ENCODE assay signal across 10 mouse cellular contexts in the genomic region with DNA sequence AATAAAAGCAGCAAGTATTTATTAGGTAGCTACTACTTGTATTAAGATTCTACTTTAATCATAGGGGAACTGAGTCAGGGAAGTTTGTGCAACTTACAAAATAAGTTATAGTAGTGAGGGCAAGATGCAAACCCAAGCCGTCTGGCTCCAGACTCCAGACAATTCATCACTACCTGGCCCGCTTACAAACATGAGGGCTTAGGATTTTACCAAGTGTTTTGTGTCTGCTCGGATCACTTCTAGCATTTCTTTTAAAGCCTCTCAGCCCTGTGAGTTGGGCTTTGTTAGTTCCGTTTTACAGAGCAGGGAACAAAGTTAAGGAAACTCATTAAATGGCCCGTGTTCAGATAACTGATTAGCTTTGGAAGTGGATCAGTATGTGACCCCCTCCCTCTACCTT. TPM values are rescaled to one million over a fixed set of nuclear protein-coding genes. Genes with fewer than 3 reads are reported as not detected.
DNase-seq lines count a peak whose midpoint lies in the region; ATAC-seq and TF ChIP-seq lines count a peak whose summit lies in the region.
"Had no signal": no experiment of that assay in that cellular context is flagged by ENCODE, and none has a peak within 500 bp of the region (broad histone marks: within the 10 kb centered on the region; RNA-seq: fewer than 3 reads in every experiment).

No protein-coding gene starts in this region.

- no peak for TF ChIP-seq CTCF in C2C12 (IDR thresholded peaks at IDR 0.05; ENCODE audit: control insufficient read depth, insufficient read depth, insufficient read length)

- H3K4me3 ChIP-seq in heart, embryonic 13.5 days = peak overlapping the region; percentile 80
- H3K4me3 ChIP-seq in C2C12 (ENCODE audit: insufficient read depth, poor library complexity, severe bottlenecking) = peak overlapping the region; percentile 18
- peak overlapping the region; percentile 67; the same call in 1 of the 2 replicates for H3K4me3 ChIP-seq in forebrain, embryonic 12.5 days (replicated peaks)
- peak overlapping the region; percentile 91 for H3K4me3 ChIP-seq in limb, embryonic 13.5 days

- peak overlapping the region; percentile 94 for H3K27ac ChIP-seq in heart, embryonic 13.5 days (replicated peaks)
- no peak overlapping the region for H3K27ac ChIP-seq in forebrain, embryonic 12.5 days
- H3K27ac ChIP-seq in limb, embryonic 13.5 days = peak overlapping the region; percentile 98; the same call in 1 of the 2 replicates

- H3K4me2 ChIP-seq in heart, embryonic 13.5 days = peak overlapping the region; percentile 72
- peak overlapping the region; percentile 83 for H3K4me2 ChIP-seq in forebrain, embryonic 12.5 days
- H3K4me2 ChIP-seq in limb, embryonic 13.5 days (replicated peaks) = peak overlapping the region; percentile 77

- no peaks in the 10 kb centered on the region for H3K9me3 ChIP-seq in heart, embryonic 13.5 days
- no peaks in the 10 kb centered on the region for H3K9me3 ChIP-seq in forebrain, embryonic 12.5 days
- H3K9me3 ChIP-seq in limb, embryonic 13.5 days = no peaks in the 10 kb centered on the region

- no peaks in the 10 kb centered on the region for H3K27me3 ChIP-seq in heart, embryonic 13.5 days (replicated peaks)
- no peaks in the 10 kb centered on the region for H3K27me3 ChIP-seq in C2C12 (ENCODE audit: control insufficient read depth, insufficient read depth, insufficient read length)
- no peaks in the 10 kb centered on the region for H3K27me3 ChIP-seq in forebrain, embryonic 12.5 days
- no peaks in the 10 kb centered on the region for H3K27me3 ChIP-seq in limb, embryonic 13.5 days

- whole genome bisulfite sequencing in heart, embryonic 13.5 days = 44% methylated on average over 5 of the region's 5 CpGs
- 15% methylated on average over 5 of the region's 5 CpGs for WGBS in forebrain, embryonic 12.5 days
- 15% methylated on average over 5 of the region's 5 CpGs for WGBS in limb, embryonic 13.5 days

- H3K9ac ChIP-seq in heart, embryonic 13.5 days = peak overlapping the region; percentile 98
- no peak overlapping the region for H3K9ac ChIP-seq in forebrain, embryonic 12.5 days
- peak overlapping the region; percentile 65 for H3K9ac ChIP-seq in limb, embryonic 13.5 days

- peaks cover 68% of the 10 kb centered on the region for H3K79me2 ChIP-seq in C2C12 (ENCODE audit: control insufficient read depth, insufficient read depth)

- ATAC-seq in heart, embryonic 13.5 days (ENCODE audit: extremely low read depth, insufficient number of reproducible peaks, low FRiP score, low TSS enrichment) = no peak
- no peak for ATAC-seq in forebrain, embryonic 12.5 days (ENCODE audit: low FRiP score)
- ATAC-seq in limb, embryonic 13.5 days (ENCODE audit: low FRiP score, low read depth) = 0 out of 2 replicates have a peak, but pooled peaks have one; percentile 14
- ATAC-seq: CD4-positive, CD25-positive, alpha-beta regulatory T cell, adult 4 months had no signal

- no peak for DNase-seq in heart, adult 9 months (ENCODE audit: low spot score in 2 of 2)
- no peak for DNase-seq in adrenal gland, postnatal 10 days
- DNase-seq in layer of hippocampus, adult 11-12 months (ENCODE audit: low spot score) = no peak
- DNase-seq in spleen, postnatal 36 days (ENCODE audit: low spot score in 2 of 2) = no peak

- H3K36me3 ChIP-seq in heart, embryonic 13.5 days = peaks cover 41% of the 10 kb centered on the region
- peaks cover 45% of the 10 kb centered on the region for H3K36me3 ChIP-seq in C2C12 (ENCODE audit: control insufficient read depth, insufficient read depth)
- peaks cover 9% of the 10 kb centered on the region; the same call in 1 of the 2 replicates for H3K36me3 ChIP-seq in forebrain, embryonic 12.5 days (replicated peaks)
- H3K36me3 ChIP-seq in limb, embryonic 13.5 days = peaks cover 29% of the 10 kb centered on the region

- peaks cover 52% of the 10 kb centered on the region for H3K79me3 ChIP-seq in C2C12 (ENCODE audit: low read depth)

- H3K4me1 ChIP-seq in heart, embryonic 13.5 days = peaks cover 51% of the 10 kb centered on the region
- H3K4me1 ChIP-seq in forebrain, embryonic 12.5 days = peaks cover 30% of the 10 kb centered on the region
- H3K4me1 ChIP-seq in limb, embryonic 13.5 days = peaks cover 36% of the 10 kb centered on the region

- H3ac ChIP-seq in C2C12 (ENCODE audit: control insufficient read depth, insufficient read length, low read depth) = no peak overlapping the region

TF ChIP-seq in C2C12, 6 proteins besides CTCF, POLR2A, EP300 and RAD21:
- TF ChIP-seq FOSL1 (IDR thresholded peaks at IDR 0.05; ENCODE audit: insufficient read depth, low read length, poor library complexity, severe bottlenecking) = no peak
- no peak for TF ChIP-seq MYOD1 (IDR thresholded peaks at IDR 0.05; ENCODE audit: control insufficient read depth, insufficient read length, low read depth)
- TF ChIP-seq USF1 (IDR thresholded peaks at IDR 0.05; ENCODE audit: low read depth) = no peak
- TF ChIP-seq MYOG (IDR thresholded peaks at IDR 0.05; ENCODE audit: control insufficient read depth, extremely low read depth, insufficient read length) = no peak

RNA-seq across cellular contexts. Expression of gene Fstl1, which starts 1.9 kb away (rescaled TPM):
- 429 and 466 TPM in 2 replicates for polyA plus RNA-seq in heart, embryonic 13.5 days (2015; fragmentation: Nextera tagmentation; extraction: Ambion mirVana)
- 153 TPM for polyA plus RNA-seq in C2C12 (2012; fragmentation: generic; extraction: Trizol)
- 146 and 173 TPM in 2 replicates for polyA plus RNA-seq in forebrain, embryonic 12.5 days (2016; fragmentation: Nextera tagmentation; extraction: Ambion mirVana)
- polyA plus RNA-seq in limb, embryonic 13.5 days (2015; fragmentation: Nextera tagmentation; extraction: Ambion mirVana) = 714 and 731 TPM in 2 replicates
- total RNA-seq in adrenal gland, postnatal 10 days (2021) = 100 to 1,000 TPM; 215 to 264 TPM
- total RNA-seq: granulocyte monocyte progenitor cell, adult 5-6 weeks had no signal

Comparison
In these comparisons a context has a peak if more than half of its experiments do, and no peak if none do; other contexts are left out.
1. H3K4me3 ChIP-seq: peak in every context shown above with its lines; median percentile 91 in limb, embryonic 13.5 days; 80 in heart, embryonic 13.5 days; 67 in forebrain, embryonic 12.5 days; 18 in C2C12.